Mouse (Mus musculus): ENCODE measurements at regions not wholly inside any gene's neighbourhood (a gene's known extent, or its start where the extent isn't known, plus 50 kb on each side); places are given as distances from the start of the nearest gene placed in this dataset.

GRCm38 (mm10) chr10:8615452-8616025 lies 96.9 kb upstream of the Ust start:
- H3K9ac ChIP-seq (ENCODE audit: low read depth, low read length), result no peak overlapping the region
- no peaks in the 10 kb centered on the region for H3K27me3 ChIP-seq (ENCODE audit: control insufficient read depth, insufficient read depth, low read length)
- WGBS (ENCODE audit: insufficient replicate concordance), result 78% methylated on average over 4 of the region's 4 CpGs
- H3K9me3 ChIP-seq (replicated peaks; ENCODE audit: control insufficient read depth, low read length), result no peaks in the 10 kb centered on the region
- ATAC-seq (replicated peaks; ENCODE audit: insufficient number of reproducible peaks, low FRiP score, low TSS enrichment), result no peak
- H3K27ac ChIP-seq (ENCODE audit: low read depth, low read length), result no peak overlapping the region
- no peaks in the 10 kb centered on the region for H3K4me1 ChIP-seq (ENCODE audit: control insufficient read depth, insufficient read depth, low read length)
- no peak overlapping the region for H3K4me2 ChIP-seq
- H3K36me3 ChIP-seq (ENCODE audit: control insufficient read depth, insufficient read depth, low read length), result no peaks in the 10 kb centered on the region
- no peak overlapping the region for H3K4me3 ChIP-seq (ENCODE audit: low read depth, low read length)

- Histone ChIP-seq H3K36me3 (ENCODE audit: control insufficient read depth, insufficient read depth, low read length) (no peaks in the 10 kb centered on the region), H3K9me3 (replicated peaks; ENCODE audit: control insufficient read depth, low read length) (no peaks in the 10 kb centered on the region), H3K4me3 (ENCODE audit: low read depth, low read length) (no peak overlapping the region), H3K27ac (ENCODE audit: low read depth, low read length) (no peak overlapping the region), H3K4me1 (ENCODE audit: control insufficient read depth, insufficient read depth, low read length) (no peaks in the 10 kb centered on the region), H3K4me2 (no peak overlapping the region), H3K9ac (ENCODE audit: low read depth, low read length) (no peak overlapping the region), H3K27me3 (ENCODE audit: control insufficient read depth, insufficient read depth, low read length) (no peaks in the 10 kb centered on the region)
- no peak for ATAC-seq (replicated peaks; ENCODE audit: insufficient number of reproducible peaks, low FRiP score, low TSS enrichment)
- WGBS (ENCODE audit: insufficient replicate concordance), result 77% methylated on average over 5 of the region's 5 CpGs
Observed at GRCm38 (mm10) chr10:8589871-8590533, 71.4 kb upstream of the Ust start.

GRCm38 (mm10) chr10:8589106-8589505 lies 70.5 kb upstream of the Ust start:
- Histone ChIP-seq H3K27ac (ENCODE audit: low read depth, low read length) (no peak overlapping the region), H3K27me3 (ENCODE audit: control insufficient read depth, insufficient read depth, low read length) (no peaks in the 10 kb centered on the region), H3K4me1 (ENCODE audit: control insufficient read depth, insufficient read depth, low read length) (no peaks in the 10 kb centered on the region), H3K9me3 (replicated peaks; ENCODE audit: control insufficient read depth, low read length) (no peaks in the 10 kb centered on the region), H3K4me2 (no peak overlapping the region), H3K9ac (ENCODE audit: low read depth, low read length) (no peak overlapping the region), H3K4me3 (ENCODE audit: low read depth, low read length) (no peak overlapping the region), H3K36me3 (ENCODE audit: control insufficient read depth, insufficient read depth, low read length) (no peaks in the 10 kb centered on the region)
- no peak for ATAC-seq (replicated peaks; ENCODE audit: insufficient number of reproducible peaks, low FRiP score, low TSS enrichment)
- WGBS (ENCODE audit: insufficient replicate concordance), result 84% methylated on average over 1 of the region's 1 CpGs

DNA sequence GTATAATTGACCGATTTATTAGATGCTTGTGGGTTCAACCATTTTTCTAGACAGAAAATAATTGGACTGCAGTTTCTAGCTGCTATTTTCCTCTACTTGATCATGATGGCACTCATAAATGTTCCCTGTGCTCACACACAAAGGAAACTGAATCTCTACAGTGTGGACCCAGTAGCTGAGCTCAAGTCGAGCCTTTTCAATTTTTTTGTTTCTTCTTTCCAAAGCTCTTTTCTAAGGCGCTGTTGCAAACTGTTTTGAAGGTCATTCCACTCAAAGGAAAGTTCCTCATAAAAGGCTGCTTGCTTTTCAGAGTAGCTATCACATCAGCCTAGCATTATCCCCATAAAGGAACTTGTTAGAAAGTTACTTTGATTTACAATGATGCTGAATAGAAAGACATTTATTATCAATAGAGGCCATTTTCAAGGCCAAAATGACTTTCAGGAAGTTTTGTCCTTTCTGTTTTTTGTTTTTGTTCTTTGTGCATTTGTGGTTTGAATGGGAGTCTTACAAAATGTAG lies 65.8 kb upstream of the Ust start:
- Histone ChIP-seq H3K9me3 (replicated peaks; ENCODE audit: control insufficient read depth, low read length) (no peaks in the 10 kb centered on the region), H3K4me1 (ENCODE audit: control insufficient read depth, insufficient read depth, low read length) (no peaks in the 10 kb centered on the region), H3K9ac (ENCODE audit: low read depth, low read length) (no peak overlapping the region), H3K27me3 (ENCODE audit: control insufficient read depth, insufficient read depth, low read length) (no peaks in the 10 kb centered on the region), H3K4me3 (ENCODE audit: low read depth, low read length) (no peak overlapping the region), H3K4me2 (no peak overlapping the region), H3K36me3 (ENCODE audit: control insufficient read depth, insufficient read depth, low read length) (no peaks in the 10 kb centered on the region), H3K27ac (ENCODE audit: low read depth, low read length) (no peak overlapping the region)
- 80% methylated on average over 3 of the region's 3 CpGs for WGBS (ENCODE audit: insufficient replicate concordance)
- no peak for ATAC-seq (replicated peaks; ENCODE audit: insufficient number of reproducible peaks, low FRiP score, low TSS enrichment)

DNA sequence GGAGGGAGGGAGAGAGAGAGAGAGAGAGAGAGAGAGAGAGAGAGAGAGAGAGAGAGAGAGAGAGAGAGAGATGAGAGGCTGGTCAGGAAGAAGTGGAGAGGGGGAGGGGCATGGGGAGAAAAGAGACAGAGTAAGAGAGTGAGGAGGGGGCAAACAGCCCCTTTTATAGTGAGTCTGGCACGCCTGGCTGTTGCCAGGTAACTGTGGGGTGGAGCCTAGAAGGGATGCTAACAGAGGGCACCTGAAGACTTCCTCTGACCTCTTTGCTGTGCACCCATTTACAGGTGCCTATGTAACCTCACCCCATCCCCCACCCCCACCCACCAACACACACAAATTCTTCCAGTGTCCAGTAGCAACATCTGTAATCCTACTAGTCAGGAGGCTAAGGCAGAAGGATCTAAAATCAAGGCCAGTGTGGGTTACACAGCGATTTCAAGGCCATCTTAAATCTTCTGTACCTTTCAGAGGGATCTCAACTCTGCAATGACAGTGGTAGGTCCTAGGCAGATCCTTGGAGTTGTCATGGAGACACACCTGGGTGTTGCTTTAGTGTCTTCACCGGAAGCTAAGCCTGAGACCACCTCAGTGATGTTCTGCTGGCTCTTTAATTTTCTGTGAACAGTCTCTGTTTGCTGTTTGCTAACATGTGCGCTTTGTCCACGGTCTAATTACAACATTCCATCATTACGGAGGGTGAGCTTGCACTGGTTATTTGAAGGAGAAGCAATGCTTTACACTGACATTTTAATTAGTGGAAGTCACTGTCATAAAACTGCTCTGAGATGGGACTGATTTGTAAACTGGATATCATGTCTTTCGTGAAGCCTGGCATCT lies 65.1 kb upstream of the Ust start:
- Histone ChIP-seq H3K9ac (ENCODE audit: low read depth, low read length) (no peak overlapping the region), H3K4me1 (ENCODE audit: control insufficient read depth, insufficient read depth, low read length) (no peaks in the 10 kb centered on the region), H3K27me3 (ENCODE audit: control insufficient read depth, insufficient read depth, low read length) (no peaks in the 10 kb centered on the region), H3K4me3 (ENCODE audit: low read depth, low read length) (no peak overlapping the region), H3K9me3 (replicated peaks; ENCODE audit: control insufficient read depth, low read length) (no peaks in the 10 kb centered on the region), H3K4me2 (no peak overlapping the region), H3K27ac (ENCODE audit: low read depth, low read length) (no peak overlapping the region), H3K36me3 (ENCODE audit: control insufficient read depth, insufficient read depth, low read length) (no peaks in the 10 kb centered on the region)
- WGBS (ENCODE audit: insufficient replicate concordance), result 73% methylated on average over 7 of the region's 7 CpGs
- ATAC-seq (replicated peaks; ENCODE audit: insufficient number of reproducible peaks, low FRiP score, low TSS enrichment), result no peak

GRCm38 (mm10) chr10:8580298-8580697 lies 61.7 kb upstream of the Ust start:
- Histone ChIP-seq H3K27ac (ENCODE audit: low read depth, low read length) (no peak overlapping the region), H3K4me2 (no peak overlapping the region), H3K36me3 (ENCODE audit: control insufficient read depth, insufficient read depth, low read length) (no peaks in the 10 kb centered on the region), H3K27me3 (ENCODE audit: control insufficient read depth, insufficient read depth, low read length) (no peaks in the 10 kb centered on the region), H3K4me1 (ENCODE audit: control insufficient read depth, insufficient read depth, low read length) (no peaks in the 10 kb centered on the region), H3K9me3 (replicated peaks; ENCODE audit: control insufficient read depth, low read length) (no peaks in the 10 kb centered on the region), H3K9ac (ENCODE audit: low read depth, low read length) (no peak overlapping the region), H3K4me3 (ENCODE audit: low read depth, low read length) (no peak overlapping the region)
- ATAC-seq (replicated peaks; ENCODE audit: insufficient number of reproducible peaks, low FRiP score, low TSS enrichment), result no peak
- WGBS (ENCODE audit: insufficient replicate concordance), result 92% methylated on average over 2 of the region's 2 CpGs

DNA sequence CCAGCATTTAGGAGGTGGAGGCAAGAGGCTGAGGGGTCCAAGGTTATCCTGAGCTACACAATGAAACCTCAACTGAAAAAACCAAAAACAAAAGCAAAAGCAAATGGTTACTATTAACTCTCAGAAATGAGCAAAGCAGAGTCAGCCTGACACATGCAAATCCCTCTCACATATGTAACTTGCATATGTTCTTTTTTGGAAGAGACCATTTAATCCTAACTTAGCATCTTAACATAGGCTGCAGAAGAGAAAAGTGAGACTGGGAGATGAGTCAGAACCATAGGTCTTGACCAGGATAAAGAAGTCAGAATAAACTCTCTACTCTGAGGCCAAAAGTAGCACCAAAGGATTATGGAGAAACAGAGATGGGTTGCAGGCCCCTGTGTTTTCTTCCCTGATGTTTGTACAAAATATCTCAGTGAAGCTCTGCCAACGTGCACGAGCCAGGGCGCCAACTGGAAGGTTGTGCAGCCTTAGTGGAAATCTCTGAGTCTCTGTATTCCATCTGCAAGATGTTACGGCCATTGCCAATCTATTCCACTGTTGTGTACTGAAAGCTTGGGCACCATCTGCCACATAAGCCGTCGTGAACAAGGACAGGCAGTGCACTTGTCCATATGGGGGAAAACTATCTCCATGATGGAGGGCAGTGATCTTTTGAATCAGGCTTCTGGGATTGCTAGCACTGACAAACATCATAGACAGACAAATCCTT lies 59.2 kb upstream of the Ust start:
- H3K36me3 ChIP-seq (ENCODE audit: control insufficient read depth, insufficient read depth, low read length), result no peaks in the 10 kb centered on the region
- H3K9ac ChIP-seq (ENCODE audit: low read depth, low read length), result no peak overlapping the region
- H3K4me1 ChIP-seq (ENCODE audit: control insufficient read depth, insufficient read depth, low read length), result no peaks in the 10 kb centered on the region
- H3K9me3 ChIP-seq (replicated peaks; ENCODE audit: control insufficient read depth, low read length), result no peaks in the 10 kb centered on the region
- no peak for ATAC-seq (replicated peaks; ENCODE audit: insufficient number of reproducible peaks, low FRiP score, low TSS enrichment)
- H3K27ac ChIP-seq (ENCODE audit: low read depth, low read length), result no peak overlapping the region
- H3K4me2 ChIP-seq, result no peak overlapping the region
- H3K27me3 ChIP-seq (ENCODE audit: control insufficient read depth, insufficient read depth, low read length), result no peaks in the 10 kb centered on the region
- 86% methylated on average over 6 of the region's 6 CpGs for WGBS (ENCODE audit: insufficient replicate concordance)
- H3K4me3 ChIP-seq (ENCODE audit: low read depth, low read length), result no peak overlapping the region

Data from heart, embryonic 11.5 days (tissue).